Mouse (Mus musculus): ENCODE measurements around the gene Gm11037. TPM values are rescaled to one million over a fixed set of nuclear protein-coding genes. Genes with fewer than 3 reads are reported as not detected.
"Not testable (repeated sequence)": the region's sequence is repeated elsewhere in the genome, so short reads cannot be mapped to it uniquely, and the experiment has no call there.

The Gm11037 gene
- polyA plus RNA-seq, 1 experiment from 2014 or later: not detected

DNA sequence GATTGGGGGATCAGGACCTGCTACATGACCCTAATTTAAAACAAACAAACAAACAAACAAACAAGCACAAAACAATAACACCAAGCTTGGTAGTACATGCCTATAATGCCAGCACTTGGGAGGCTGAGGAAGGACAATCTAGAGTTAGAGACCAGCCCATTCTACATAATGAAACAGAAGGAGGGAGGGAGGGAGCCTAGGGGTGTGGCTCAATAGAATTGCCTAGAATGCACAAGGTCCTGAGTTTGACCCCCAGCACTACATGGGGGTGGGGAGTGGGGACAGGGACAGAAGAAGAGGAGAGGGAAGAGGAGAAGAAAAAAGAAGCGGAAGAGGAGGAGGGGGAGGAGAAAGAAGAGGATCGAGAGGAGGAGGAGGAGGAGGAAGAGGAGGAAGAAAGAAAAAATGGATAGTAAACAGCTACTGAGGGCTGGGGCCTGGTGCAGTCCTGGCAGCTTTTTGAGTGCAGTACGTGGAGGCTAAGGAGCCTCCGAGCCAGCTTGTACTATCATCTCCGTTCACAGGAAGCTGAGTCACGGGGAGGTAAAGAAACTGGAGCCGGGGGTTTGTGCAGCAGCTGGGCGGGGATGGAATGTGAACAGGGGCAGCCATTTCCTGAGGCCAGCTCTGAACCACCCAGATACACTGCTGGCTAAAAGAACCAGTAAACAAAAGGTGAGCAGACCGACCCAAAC lies 37.0 kb upstream of the Gm11037 start:
- H3K4me1 ChIP-seq (replicated peaks; ENCODE audit: control insufficient read depth, insufficient read depth, low read length): peaks cover 7% of the 10 kb centered on the region; the same call in 1 of the 2 replicates
- DNase-seq (ENCODE audit: low spot score) (peak; percentile 71), ATAC-seq (replicated peaks; ENCODE audit: low FRiP score, low TSS enrichment, low read depth) (peak; percentile 73)
- H3K27ac ChIP-seq (ENCODE audit: low read depth): peak overlapping the region; percentile 69
- H3K36me3 ChIP-seq (ENCODE audit: control insufficient read depth, insufficient read depth, low read length): no peaks in the 10 kb centered on the region
- H3K4me2 ChIP-seq (ENCODE audit: low read length): peak overlapping the region; percentile 36
- H3K9ac ChIP-seq (ENCODE audit: low read length): no peak overlapping the region
- H3K27me3 ChIP-seq (replicated peaks; ENCODE audit: control insufficient read depth, insufficient read depth, low read length): no peaks in the 10 kb centered on the region
- 0 out of 2 replicates have a peak overlapping the region, but pooled peaks have one; percentile 0 for H3K4me3 ChIP-seq (ENCODE audit: low read depth, low read length)
- WGBS: 10% methylated on average over 9 of the region's 9 CpGs
- no peaks in the 10 kb centered on the region for H3K9me3 ChIP-seq (ENCODE audit: control insufficient read depth, low read length)

DNA sequence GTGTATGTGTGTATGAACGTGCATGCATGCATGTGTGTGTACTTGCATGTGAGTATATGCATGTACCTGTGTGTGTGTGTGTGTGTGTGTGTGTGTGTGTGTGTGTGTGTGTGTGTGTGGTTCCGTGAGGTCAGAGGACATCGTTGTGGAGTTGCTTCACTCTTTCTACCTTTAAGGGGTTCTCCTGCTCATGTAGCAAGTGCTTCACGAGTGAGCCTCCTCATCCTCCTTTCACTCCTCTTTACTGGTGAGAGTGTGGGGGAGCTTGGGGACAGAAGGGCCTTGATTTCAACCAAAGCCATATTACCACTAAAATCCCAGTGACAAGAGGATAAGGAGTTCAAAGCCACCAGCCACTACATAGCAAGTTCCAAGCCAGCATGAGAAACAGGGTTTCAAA lies 36.2 kb upstream of the Gm11037 start:
- WGBS: 83% methylated on average over 4 of the region's 4 CpGs
- no peak overlapping the region for H3K4me3 ChIP-seq (ENCODE audit: low read depth, low read length)
- no peaks in the 10 kb centered on the region for H3K27me3 ChIP-seq (replicated peaks; ENCODE audit: control insufficient read depth, insufficient read depth, low read length)
- H3K27ac ChIP-seq (ENCODE audit: low read depth): peak overlapping the region; percentile 69; the same call in 1 of the 2 replicates
- DNase-seq (ENCODE audit: low spot score) (no peak), ATAC-seq (replicated peaks; ENCODE audit: low FRiP score, low TSS enrichment, low read depth) (no peak)
- no peak overlapping the region for H3K9ac ChIP-seq (ENCODE audit: low read length)
- H3K4me2 ChIP-seq (ENCODE audit: low read length): peak overlapping the region; percentile 36; the same call in 1 of the 2 replicates
- peaks cover 7% of the 10 kb centered on the region; the same call in 1 of the 2 replicates for H3K4me1 ChIP-seq (replicated peaks; ENCODE audit: control insufficient read depth, insufficient read depth, low read length)
- no peaks in the 10 kb centered on the region for H3K9me3 ChIP-seq (ENCODE audit: control insufficient read depth, low read length)
- no peaks in the 10 kb centered on the region for H3K36me3 ChIP-seq (ENCODE audit: control insufficient read depth, insufficient read depth, low read length)

DNA sequence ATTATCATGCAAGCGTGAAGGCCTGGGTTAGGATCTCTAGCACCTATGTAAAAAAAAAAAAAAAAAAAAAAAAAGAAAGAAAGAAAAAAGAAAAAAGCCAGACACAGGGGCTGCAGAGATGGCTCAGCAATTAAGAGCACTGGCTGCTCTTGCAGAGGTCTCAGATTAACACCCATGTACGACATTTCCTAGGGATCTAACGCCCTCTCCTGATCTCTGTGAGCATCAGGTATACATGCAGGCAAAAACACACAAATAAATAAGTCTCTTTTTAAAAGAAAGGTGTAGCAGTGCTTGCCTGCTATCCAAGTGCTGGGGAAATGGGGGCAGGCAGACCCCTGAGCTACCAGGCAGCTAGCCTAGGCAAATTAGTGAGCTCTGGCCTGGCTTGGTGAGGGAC lies 31.8 kb upstream of the Gm11037 start:
- 80% methylated on average over 3 of the region's 3 CpGs for WGBS

DNA sequence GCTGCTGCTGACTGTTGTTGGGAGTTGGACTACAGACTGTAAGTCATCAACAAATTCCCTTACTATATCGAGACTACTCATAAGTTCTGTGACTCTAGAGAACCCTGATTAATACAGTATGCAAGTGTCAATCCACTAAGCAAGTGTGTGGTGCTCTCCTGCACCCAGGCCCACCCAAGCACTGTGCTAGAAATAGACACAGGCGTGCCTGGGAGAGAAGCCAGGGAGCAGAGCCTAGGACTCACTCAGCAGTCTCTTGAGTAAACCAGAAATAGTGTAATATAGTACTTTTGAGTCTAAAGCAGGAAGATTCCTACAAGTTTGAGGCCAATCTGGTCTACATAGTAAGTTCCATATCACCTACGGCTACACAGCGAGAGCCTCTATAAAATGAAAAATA lies 29.3 kb upstream of the Gm11037 start:
- no peak for DNase-seq (ENCODE audit: low spot score)
- Histone ChIP-seq H3K9me3 (ENCODE audit: control insufficient read depth, low read length) (0 out of 2 replicates have a peak, but pooled peaks cover 2% of the 10 kb centered on the region), H3K27ac (ENCODE audit: low read depth) (no peak overlapping the region), H3K4me3 (ENCODE audit: low read depth, low read length) (no peak overlapping the region), H3K4me2 (ENCODE audit: low read length) (no peak overlapping the region), H3K4me1 (replicated peaks; ENCODE audit: control insufficient read depth, insufficient read depth, low read length) (no peaks in the 10 kb centered on the region), H3K36me3 (ENCODE audit: control insufficient read depth, insufficient read depth, low read length) (no peaks in the 10 kb centered on the region), H3K27me3 (replicated peaks; ENCODE audit: control insufficient read depth, insufficient read depth, low read length) (no peaks in the 10 kb centered on the region), H3K9ac (ENCODE audit: low read length) (no peak overlapping the region)
- no peak for ATAC-seq (replicated peaks; ENCODE audit: low FRiP score, low TSS enrichment, low read depth)
- WGBS: 84% methylated on average over 4 of the region's 4 CpGs

More for the DNA sequence above, 31.8 kb upstream of the Gm11037 start:
- Histone ChIP-seq H3K36me3 (ENCODE audit: control insufficient read depth, insufficient read depth, low read length) (no peaks in the 10 kb centered on the region), H3K9me3 (ENCODE audit: control insufficient read depth, low read length) (no peaks in the 10 kb centered on the region), H3K4me3 (ENCODE audit: low read depth, low read length) (no peak overlapping the region), H3K4me1 (replicated peaks; ENCODE audit: control insufficient read depth, insufficient read depth, low read length) (no peaks in the 10 kb centered on the region), H3K27ac (ENCODE audit: low read depth) (no peak overlapping the region), H3K9ac (ENCODE audit: low read length) (no peak overlapping the region), H3K27me3 (replicated peaks; ENCODE audit: control insufficient read depth, insufficient read depth, low read length) (no peaks in the 10 kb centered on the region), H3K4me2 (ENCODE audit: low read length) (no peak overlapping the region)
- no peak for ATAC-seq (replicated peaks; ENCODE audit: low FRiP score, low TSS enrichment, low read depth)
- DNase-seq (ENCODE audit: low spot score): no peak

DNA sequence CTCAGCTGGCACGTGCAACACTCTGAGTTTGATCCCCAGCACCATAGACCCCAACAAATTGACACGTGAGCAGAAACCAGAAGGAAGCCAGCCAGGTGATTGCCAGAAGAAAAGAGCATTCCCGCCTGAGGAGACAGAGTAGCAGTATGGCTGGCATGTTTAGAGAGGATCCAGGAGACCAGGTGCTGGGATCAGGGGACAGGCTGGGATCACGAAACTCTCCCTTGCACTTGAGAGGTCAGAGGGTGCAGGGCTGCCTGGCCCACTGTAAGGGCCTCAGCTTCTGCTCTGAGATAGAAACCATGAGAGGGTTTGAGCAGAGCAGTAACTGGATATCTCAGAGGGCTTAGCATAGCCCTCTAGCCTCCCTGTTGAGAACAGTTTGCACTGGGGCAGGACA lies 28.2 kb upstream of the Gm11037 start:
- H3K27me3 ChIP-seq (replicated peaks; ENCODE audit: control insufficient read depth, insufficient read depth, low read length); H3K9ac ChIP-seq (ENCODE audit: low read length); H3K9me3 ChIP-seq (ENCODE audit: control insufficient read depth, low read length); H3K27ac ChIP-seq (ENCODE audit: low read depth); DNase-seq (ENCODE audit: low spot score); H3K4me3 ChIP-seq (ENCODE audit: low read depth, low read length); ATAC-seq (replicated peaks; ENCODE audit: low FRiP score, low TSS enrichment, low read depth); H3K4me1 ChIP-seq (replicated peaks; ENCODE audit: control insufficient read depth, insufficient read depth, low read length); H3K36me3 ChIP-seq (ENCODE audit: control insufficient read depth, insufficient read depth, low read length); H3K4me2 ChIP-seq (ENCODE audit: low read length): not testable (repeated sequence)
- 64% methylated on average over 4 of the region's 4 CpGs for WGBS

DNA sequence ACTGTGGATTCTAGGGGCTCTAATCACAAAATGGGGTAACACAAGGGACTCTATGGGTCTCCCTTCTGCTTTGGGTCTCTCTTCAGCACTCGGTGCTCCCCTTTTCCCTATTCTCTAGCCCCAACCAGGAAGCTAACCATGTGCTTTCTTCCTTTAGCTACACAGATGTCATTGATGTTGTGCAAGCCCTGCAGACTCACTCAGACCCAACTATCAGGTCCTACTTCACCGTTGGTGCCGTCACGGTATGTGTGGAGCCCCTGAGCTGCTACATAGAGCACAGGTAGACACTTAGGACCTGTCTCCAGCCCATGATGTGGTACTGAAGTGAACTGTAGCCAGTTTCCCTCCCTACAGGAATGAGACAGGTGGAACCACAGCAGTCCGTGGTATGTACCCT lies 27.3 kb upstream of the Gm11037 start:
- Histone ChIP-seq H3K27ac (ENCODE audit: low read depth) (no peak overlapping the region), H3K4me2 (ENCODE audit: low read length) (no peak overlapping the region), H3K9ac (ENCODE audit: low read length) (no peak overlapping the region), H3K9me3 (ENCODE audit: control insufficient read depth, low read length) (0 out of 2 replicates have a peak, but pooled peaks cover 2% of the 10 kb centered on the region), H3K36me3 (ENCODE audit: control insufficient read depth, insufficient read depth, low read length) (no peaks in the 10 kb centered on the region), H3K27me3 (replicated peaks; ENCODE audit: control insufficient read depth, insufficient read depth, low read length) (no peaks in the 10 kb centered on the region), H3K4me1 (replicated peaks; ENCODE audit: control insufficient read depth, insufficient read depth, low read length) (no peaks in the 10 kb centered on the region), H3K4me3 (ENCODE audit: low read depth, low read length) (no peak overlapping the region)
- ATAC-seq (replicated peaks; ENCODE audit: low FRiP score, low TSS enrichment, low read depth) (no peak), DNase-seq (ENCODE audit: low spot score) (no peak)
- WGBS: 89% methylated on average over 5 of the region's 5 CpGs

DNA sequence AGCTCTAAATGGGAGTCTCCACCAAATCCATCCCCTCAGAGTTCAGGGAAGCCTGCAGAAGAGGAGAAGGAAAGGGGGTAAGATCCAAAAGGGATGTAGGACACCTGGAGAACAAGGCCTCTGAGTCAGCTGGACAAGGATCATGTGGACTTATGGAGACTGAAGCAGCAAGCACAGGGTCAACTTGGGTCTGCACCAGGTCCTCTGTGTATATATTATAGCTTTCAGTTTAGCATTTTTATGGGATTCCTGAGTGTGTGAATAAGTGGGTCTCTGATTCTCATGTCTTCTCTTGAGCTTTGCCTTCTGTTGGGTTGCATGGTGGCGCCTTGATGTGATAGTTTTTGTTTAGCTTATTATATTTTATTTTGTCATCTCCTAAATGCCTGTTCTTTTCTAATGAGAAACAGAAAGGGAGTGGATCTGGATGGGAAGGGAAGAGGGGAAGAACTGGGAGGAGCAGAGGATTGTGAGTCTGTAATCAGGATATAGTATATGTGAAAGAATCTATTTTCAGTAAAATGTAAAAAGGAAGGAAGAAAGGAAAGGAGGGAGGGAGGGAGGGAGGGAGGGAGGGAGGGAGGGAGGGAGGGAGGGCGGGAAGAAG lies 14.2 kb upstream of the Gm11037 start:
- ATAC-seq (replicated peaks; ENCODE audit: low FRiP score, low TSS enrichment, low read depth) (no peak), DNase-seq (ENCODE audit: low spot score) (no peak)
- Histone ChIP-seq H3K4me2 (ENCODE audit: low read length) (no peak overlapping the region), H3K9me3 (ENCODE audit: control insufficient read depth, low read length) (no peaks in the 10 kb centered on the region), H3K4me1 (replicated peaks; ENCODE audit: control insufficient read depth, insufficient read depth, low read length) (no peaks in the 10 kb centered on the region), H3K4me3 (ENCODE audit: low read depth, low read length) (no peak overlapping the region), H3K27ac (ENCODE audit: low read depth) (no peak overlapping the region), H3K27me3 (replicated peaks; ENCODE audit: control insufficient read depth, insufficient read depth, low read length) (no peaks in the 10 kb centered on the region), H3K36me3 (ENCODE audit: control insufficient read depth, insufficient read depth, low read length) (no peaks in the 10 kb centered on the region), H3K9ac (ENCODE audit: low read length) (no peak overlapping the region)
- WGBS: 43% methylated on average over 1 of the region's 2 CpGs

DNA sequence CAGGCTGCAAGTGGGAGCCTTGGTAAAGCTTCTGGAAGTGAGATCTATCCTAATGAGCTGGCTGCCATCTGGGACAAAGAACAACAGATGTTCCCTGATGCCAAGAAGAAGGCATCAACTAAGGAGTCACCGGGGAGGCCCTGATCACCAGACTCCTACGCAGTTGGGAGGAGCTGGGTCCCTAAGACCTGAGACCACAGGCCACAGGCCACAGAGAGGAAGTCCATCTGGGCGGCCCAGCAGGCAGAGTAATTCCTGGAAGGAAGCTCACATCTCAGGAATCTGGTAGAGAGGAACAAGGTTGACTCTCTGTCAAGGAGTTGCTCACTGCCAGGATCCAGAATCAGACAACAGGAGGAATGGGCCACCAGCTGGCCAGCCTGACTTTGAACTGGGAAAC lies 9.1 kb upstream of the Gm11037 start:
- Histone ChIP-seq H3K4me1 (replicated peaks; ENCODE audit: control insufficient read depth, insufficient read depth, low read length) (peaks cover 16% of the 10 kb centered on the region), H3K27ac (ENCODE audit: low read depth) (no peak overlapping the region), H3K4me2 (ENCODE audit: low read length) (no peak overlapping the region), H3K27me3 (replicated peaks; ENCODE audit: control insufficient read depth, insufficient read depth, low read length) (no peaks in the 10 kb centered on the region), H3K36me3 (ENCODE audit: control insufficient read depth, insufficient read depth, low read length) (no peaks in the 10 kb centered on the region), H3K9me3 (ENCODE audit: control insufficient read depth, low read length) (no peaks in the 10 kb centered on the region), H3K4me3 (ENCODE audit: low read depth, low read length) (no peak overlapping the region), H3K9ac (ENCODE audit: low read length) (no peak overlapping the region)
- 77% methylated on average over 3 of the region's 3 CpGs for WGBS
- ATAC-seq (replicated peaks; ENCODE audit: low FRiP score, low TSS enrichment, low read depth) (no peak), DNase-seq (ENCODE audit: low spot score) (no peak)

Data from intestine, embryonic 14.5 days (tissue).